Mouse (Mus musculus) small intestine, adult 2 months (tissue): ENCODE data around the gene Hes2. TPM values are rescaled to one million over a fixed set of nuclear protein-coding genes. Genes with fewer than 3 reads are reported as not detected.
A peak's percentile ranks its signal among the peaks of the same experiment; 100 is the strongest.

Experiments
- H3K27ac ChIP-seq: fragments of 200-500 bp; 2 replicates; pipeline ENCODE4 v1.5.1; 2012; ENCODE audit warnings: low read depth, low read length, control low read depth, inconsistent platforms; ENCODE audit not compliant: insufficient read depth
- H3K27me3 ChIP-seq: fragments of 200-500 bp; 2 replicates; pipeline ENCODE4 v1.6.1; 2012; ENCODE audit warnings: mild to moderate bottlenecking, moderate library complexity, low read length, inconsistent platforms; ENCODE audit not compliant: control insufficient read depth, insufficient read depth
- H3K36me3 ChIP-seq: fragments of 200-500 bp; 2 replicates; pipeline ENCODE4 v1.6.1; 2012; ENCODE audit warnings: mild to moderate bottlenecking, low read length, control low read depth, inconsistent platforms; ENCODE audit not compliant: control insufficient read depth, insufficient read depth
- H3K4me1 ChIP-seq: fragments of 200-500 bp; 2 replicates; pipeline ENCODE4 v1.6.1; 2012; ENCODE audit warnings: low read length, inconsistent platforms, mixed read lengths; ENCODE audit not compliant: control insufficient read depth, insufficient read depth, insufficient read length
- H3K4me3 ChIP-seq: fragments of 200-500 bp; 2 replicates; pipeline ENCODE4 v1.5.1; 2012; ENCODE audit warnings: low read depth, mild to moderate bottlenecking, control low read depth, inconsistent platforms, low read length, moderate library complexity
- CTCF ChIP-seq: fragments of 200-500 bp; IDR thresholded peaks from 2 replicates; pipeline ENCODE4 v1.5.1; 2012; ENCODE audit warnings: low read depth, mild to moderate bottlenecking, control low read depth, inconsistent platforms, low read length, moderate library complexity, mixed read lengths; ENCODE audit not compliant: insufficient replicate concordance, insufficient read length; ENCODE audit errors: extremely low read depth
- POLR2A ChIP-seq: fragments of 200-500 bp; IDR thresholded peaks from 2 replicates; pipeline ENCODE4 v1.6.1; 2012; ENCODE audit warnings: low read depth, mild to moderate bottlenecking, control low read depth, inconsistent platforms, low read length, moderate library complexity
- WGBS: fragments of 180-500 bp; shearing (Covaris S2); methylation state at CpG from one replicate; pipeline ENCODE4 v1.1.7; 2018; 5-methylcytosine and 5-hydroxymethylcytosine counted together
- polyA plus RNA-seq: library from polyadenylated mRNA; depleted of rRNA; stranded (reverse); fragments of >200 nt; gene quantifications from 2 replicates; pipeline ENCODE4 v1.2.3, GENCODE M21; 2012

The Hes2 gene
- polyA plus RNA-seq, 1 experiment: 51.7 TPM

- Histone ChIP-seq H3K4me1 (peaks cover 2% of the 10 kb centered on the region; the same call in 1 of the 2 replicates), H3K36me3 (0 out of 2 replicates have a peak, but pooled peaks cover 1% of the 10 kb centered on the region), H3K27ac (no peak overlapping the region), H3K27me3 (peaks cover 30% of the 10 kb centered on the region), H3K4me3 (no peak overlapping the region)
- TF ChIP-seq POLR2A (no peak), CTCF (no peak)
- WGBS: 34% methylated on average over 9 of the region's 9 CpGs
These were observed 41.1 kb upstream of the Hes2 start for GRCm38 (mm10) chr4:152117538-152117937.

- Histone ChIP-seq H3K4me1 (peaks cover 2% of the 10 kb centered on the region; the same call in 1 of the 2 replicates), H3K27ac (no peak overlapping the region), H3K4me3 (no peak overlapping the region), H3K36me3 (peaks cover 8% of the 10 kb centered on the region), H3K27me3 (peaks cover 30% of the 10 kb centered on the region)
- TF ChIP-seq POLR2A (no peak; the same call in 1 of the 2 replicates), CTCF (peak; percentile 50; the same call in 1 of the 2 replicates)
- WGBS: 20% methylated on average over 39 of the region's 39 CpGs
These were observed 39.0 kb upstream of the Hes2 start for GRCm38 (mm10) chr4:152119396-152120292.

- peak overlapping the region; percentile 37 for H3K4me3 ChIP-seq
- 12% methylated on average over 31 of the region's 31 CpGs for WGBS
- peaks cover 7% of the 10 kb centered on the region for H3K4me1 ChIP-seq
- no peak overlapping the region for H3K27ac ChIP-seq
- peaks cover 11% of the 10 kb centered on the region for H3K36me3 ChIP-seq
- peaks cover 30% of the 10 kb centered on the region for H3K27me3 ChIP-seq
- TF ChIP-seq CTCF (no peak), POLR2A (no peak; the same call in 1 of the 2 replicates)
These were observed 38.1 kb upstream of the Hes2 start for GRCm38 (mm10) chr4:152120311-152121182.

GRCm38 (mm10) chr4:152121183-152121505 lies 37.5 kb upstream of the Hes2 start:
- no peak for TF ChIP-seq POLR2A
- no peak for TF ChIP-seq CTCF
- Histone ChIP-seq H3K4me1 (peaks cover 12% of the 10 kb centered on the region), H3K4me3 (peak overlapping the region; percentile 37), H3K27ac (no peak overlapping the region), H3K27me3 (peaks cover 26% of the 10 kb centered on the region), H3K36me3 (peaks cover 16% of the 10 kb centered on the region)
- 14% methylated on average over 12 of the region's 12 CpGs for WGBS

DNA sequence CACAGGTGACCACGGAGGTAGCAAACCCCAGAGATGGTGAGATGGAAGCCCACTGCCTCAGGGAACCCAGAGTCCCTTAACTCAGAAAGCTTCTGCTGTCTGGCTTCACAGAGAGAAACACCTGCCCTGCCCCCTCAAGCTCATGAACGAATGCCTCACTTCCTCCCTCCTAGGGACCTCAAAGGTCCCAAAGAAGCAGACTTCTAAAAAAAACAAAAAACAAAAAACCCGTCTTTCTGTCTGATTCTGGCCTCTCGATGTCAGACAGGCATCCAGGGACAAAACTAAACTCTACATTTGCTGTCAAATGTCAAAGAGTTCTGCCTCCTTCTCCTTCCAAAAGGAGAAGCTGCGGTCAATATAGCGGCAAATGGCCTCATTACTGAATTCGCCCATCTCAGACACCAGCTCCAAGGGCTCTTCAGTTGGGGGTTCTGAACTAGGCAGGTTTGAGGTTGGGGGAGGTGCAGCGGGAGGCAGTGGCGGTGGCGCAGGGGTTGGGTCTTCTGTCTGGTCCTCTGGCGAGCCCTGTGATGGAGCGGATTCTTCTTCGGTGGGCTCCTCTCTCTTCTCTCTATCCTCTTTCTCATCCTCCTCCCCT lies 34.2 kb upstream of the Hes2 start:
- TF ChIP-seq POLR2A (no peak), CTCF (no peak)
- peaks cover 18% of the 10 kb centered on the region for H3K27me3 ChIP-seq
- H3K36me3 ChIP-seq: peaks cover 16% of the 10 kb centered on the region
- WGBS: 68% methylated on average over 13 of the region's 13 CpGs
- H3K4me1 ChIP-seq: peaks cover 17% of the 10 kb centered on the region
- peak overlapping the region; percentile 28; the same call in 1 of the 2 replicates for H3K4me3 ChIP-seq
- H3K27ac ChIP-seq: no peak overlapping the region

DNA sequence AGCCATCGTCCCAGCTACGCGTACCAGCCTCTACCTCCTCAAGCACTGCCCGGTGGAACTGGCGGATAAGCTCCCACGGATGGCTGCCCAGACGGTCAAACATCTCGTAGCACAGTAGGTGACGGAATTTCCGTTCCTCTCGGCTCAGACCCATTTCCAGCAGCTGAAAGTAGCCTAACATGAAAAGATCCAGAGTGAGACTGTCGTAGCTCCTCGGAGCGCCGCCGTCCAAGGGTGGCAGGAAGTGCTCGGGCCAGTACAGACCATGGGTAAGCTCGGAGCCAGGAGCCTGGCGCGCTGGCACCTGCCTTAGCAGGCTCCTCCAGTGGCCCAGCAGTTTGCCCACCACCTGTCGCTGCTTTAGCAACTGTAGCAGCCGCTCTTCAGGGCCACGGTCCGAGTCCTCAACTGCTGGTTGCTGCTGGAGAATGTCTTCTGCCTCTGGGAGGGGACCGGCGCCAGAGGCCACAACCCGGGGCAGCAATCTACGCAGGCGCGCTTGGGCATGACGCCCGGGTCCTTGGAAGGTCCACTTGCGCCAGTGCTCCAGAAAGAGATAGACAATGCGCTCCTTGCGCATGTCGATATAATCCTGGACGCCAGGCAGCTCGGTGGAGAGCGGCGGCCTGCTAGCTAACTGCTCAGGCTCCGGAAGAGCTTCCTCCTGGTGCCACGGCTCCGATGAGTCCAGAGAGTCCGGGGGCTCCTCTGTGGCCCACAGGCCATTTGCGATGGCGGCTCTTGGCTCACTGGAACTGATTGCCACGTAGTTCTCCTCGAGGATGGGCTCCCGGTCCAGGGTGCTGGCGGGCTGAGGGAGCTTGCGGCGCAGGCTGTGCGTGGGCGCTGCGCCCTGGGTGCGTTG lies 33.3 kb upstream of the Hes2 start:
- TF ChIP-seq CTCF: no peak
- no peak for TF ChIP-seq POLR2A
- Histone ChIP-seq H3K36me3 (peaks cover 16% of the 10 kb centered on the region), H3K4me1 (peaks cover 17% of the 10 kb centered on the region), H3K4me3 (peak overlapping the region; percentile 28), H3K27me3 (peaks cover 9% of the 10 kb centered on the region), H3K27ac (no peak overlapping the region)
- 57% methylated on average over 56 of the region's 56 CpGs for WGBS
